Mouse (Mus musculus) cerebellum, adult 18-20 months (tissue): Measurements from ENCODE around the gene Lpo.

Source experiments
- DNase-seq, 2 experiments: peaks; one replicate each; pipeline ENCODE4 v3.0.0; 2021

Gene Lpo

DNA sequence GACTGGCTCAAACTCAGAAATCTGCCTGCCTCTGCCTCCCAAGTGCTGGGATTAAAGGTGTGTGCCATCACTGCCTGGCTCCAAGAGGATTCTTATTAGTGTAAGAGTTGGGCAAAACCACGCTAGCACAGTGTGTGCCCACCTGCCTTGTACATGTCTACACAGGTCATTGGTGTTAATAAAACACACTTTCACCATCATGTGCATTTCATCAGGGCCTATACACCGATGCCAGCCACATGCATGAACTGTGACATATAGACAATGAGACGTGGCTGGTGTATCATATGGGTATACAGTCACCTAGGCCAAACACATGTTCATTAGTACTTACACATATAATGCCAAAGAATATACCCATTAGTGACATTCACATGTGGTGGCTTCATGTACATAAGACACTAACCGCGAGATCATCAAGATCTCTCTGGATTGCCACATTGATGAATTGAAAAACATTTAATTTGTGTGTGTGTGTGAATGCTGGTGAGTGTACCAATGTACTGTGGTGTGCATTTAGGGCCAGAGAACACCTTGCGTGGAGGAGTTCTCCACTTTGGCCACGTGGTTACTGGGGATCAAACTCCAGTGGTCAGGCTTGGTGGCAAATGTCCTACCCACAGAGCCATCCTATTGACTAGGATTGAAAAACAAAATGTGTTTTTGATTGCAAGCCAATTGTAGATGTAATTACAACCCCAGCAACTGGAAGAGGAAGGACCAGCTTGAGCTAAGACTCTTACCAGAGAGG lies 69.8 kb downstream of the Lpo start:
- no peak for DNase-seq

DNA sequence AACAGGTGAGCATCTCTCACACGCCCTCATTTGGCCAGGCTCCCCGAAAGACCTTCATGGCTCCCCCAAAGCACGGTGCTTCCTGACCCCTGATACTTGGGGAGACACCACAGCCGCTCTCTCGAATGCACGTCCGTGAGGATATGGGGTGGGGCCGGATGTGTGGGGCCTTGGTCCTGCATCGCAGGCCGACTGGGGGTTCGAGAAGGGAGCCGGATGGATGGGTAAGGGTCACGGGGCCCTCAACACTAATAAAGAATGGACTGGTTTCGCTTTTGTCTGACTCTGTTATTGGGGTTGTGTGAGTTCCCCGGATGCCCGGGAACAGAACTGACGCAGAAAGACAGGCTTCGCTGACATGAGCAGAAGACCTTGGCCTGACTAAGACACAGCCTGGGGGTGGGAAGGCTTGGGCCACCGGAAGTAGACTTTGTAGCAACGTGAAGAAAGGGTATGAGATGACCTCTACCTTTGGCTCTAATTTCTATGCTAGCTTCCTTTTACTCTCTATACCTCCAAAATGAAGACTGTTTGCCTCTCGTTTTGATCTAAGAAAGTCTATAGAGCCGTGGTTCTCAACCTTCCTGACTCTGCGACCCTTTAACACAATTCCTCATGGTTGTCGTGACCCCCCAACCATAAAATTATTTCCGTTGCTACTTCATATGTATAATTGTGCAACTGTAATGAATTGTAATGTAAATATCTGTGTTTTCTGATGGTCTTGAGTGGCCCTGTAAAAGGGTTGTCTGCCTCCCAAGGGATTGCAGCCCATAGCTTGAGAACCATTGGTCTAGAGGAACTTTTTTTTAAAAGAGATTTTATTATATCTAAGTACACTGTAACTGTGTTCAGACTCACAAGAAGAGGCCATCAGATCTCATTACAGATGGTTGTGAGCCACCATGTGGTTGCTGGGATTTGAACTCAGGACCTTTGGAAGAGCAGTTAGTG lies 70.8 kb downstream of the Lpo start:
- DNase-seq = no peak
